Mouse (Mus musculus) lung, postnatal 0 days (tissue): ENCODE measurements around the gene Coq10a. TPM values are rescaled to one million over a fixed set of nuclear protein-coding genes. Genes with fewer than 3 reads are reported as not detected.

ENCODE experiments used
- ATAC-seq: fragments of 200-750 bp; cut with Nextera tagmentation; 2 replicates; pipeline ENCODE4 v1.8.0; 2017; ENCODE audit warnings: moderate library complexity
- DNase-seq: peaks from one replicate; pipeline ENCODE4 v3.0.0-alpha.2; 2016; ENCODE audit warnings: low spot score
- H3K27ac ChIP-seq: fragments of 300-500 bp; sonication (generic); 2 replicates; pipeline ENCODE4 v1.5.1; 2014; ENCODE audit warnings: antibody characterized with exemption, mild to moderate bottlenecking, low read length, mixed read lengths
- H3K27me3 ChIP-seq: fragments of 300-500 bp; sonication (generic); replicated peaks from 2 replicates; pipeline ENCODE4 v1.6.1; 2014; ENCODE audit warnings: low read length, mixed read lengths; ENCODE audit not compliant: insufficient read depth
- H3K36me3 ChIP-seq: fragments of 300-500 bp; sonication (generic); 2 replicates; pipeline ENCODE4 v1.6.1; 2014; ENCODE audit warnings: low read length, mixed read lengths; ENCODE audit not compliant: insufficient read depth
- H3K4me1 ChIP-seq: fragments of 300-500 bp; sonication (generic); 2 replicates; pipeline ENCODE4 v1.6.1; 2014; ENCODE audit warnings: antibody characterized with exemption, low read depth, low read length, mixed read lengths; ENCODE audit not compliant: insufficient read depth
- H3K4me2 ChIP-seq: fragments of 300-500 bp; sonication (generic); replicated peaks from 2 replicates; pipeline ENCODE4 v1.6.1; 2014; ENCODE audit warnings: low read depth, mild to moderate bottlenecking, low read length, moderate library complexity, mixed read lengths
- H3K4me3 ChIP-seq: fragments of 300-500 bp; sonication (generic); 2 replicates; pipeline ENCODE4 v1.5.1; 2014; ENCODE audit warnings: low read depth, low read length
- H3K9ac ChIP-seq: fragments of 300-500 bp; sonication (generic); replicated peaks from 2 replicates; pipeline ENCODE4 v1.6.1; 2014; ENCODE audit warnings: low read depth, mild to moderate bottlenecking
- H3K9me3 ChIP-seq: fragments of 300-500 bp; sonication (generic); 2 replicates; pipeline ENCODE4 v1.6.1; 2016; ENCODE audit warnings: low read length, mixed read lengths
- CTCF ChIP-seq: IDR thresholded peaks from 2 replicates; pipeline ENCODE4 v1.5.1; 2016; ENCODE audit warnings: antibody characterized with exemption, mild to moderate bottlenecking
- EP300 ChIP-seq: IDR thresholded peaks from 2 replicates; pipeline ENCODE4 v1.6.1; 2016; ENCODE audit warnings: antibody characterized with exemption, mild to moderate bottlenecking, control low read depth
- WGBS: fragments of 180-500 bp; shearing (Covaris S2); extraction: QIAGEN DNeasy Blood & Tissue Kit; methylation state at CpG from one replicate; pipeline ENCODE4 v1.1.7; 2014; 5-methylcytosine and 5-hydroxymethylcytosine counted together
- polyA plus RNA-seq: library from polyadenylated mRNA; unstranded; fragments of >200 nt; fragmentation: Nextera tagmentation; extraction: Ambion mirVana; gene quantifications from 2 replicates; pipeline ENCODE4 v1.2.1, GENCODE M21; 2015

Gene Coq10a
- polyA plus RNA-seq, 1 experiment from 2014 or later = 19.9 TPM

- ATAC-seq (peak; percentile 92), DNase-seq (peak; percentile 95)
- 9% methylated on average over 7 of the region's 7 CpGs for WGBS
- no peaks in the 10 kb centered on the region for H3K36me3 ChIP-seq
- peak overlapping the region; percentile 38 for H3K4me2 ChIP-seq
- H3K27me3 ChIP-seq = no peaks in the 10 kb centered on the region
- H3K4me3 ChIP-seq = no peak overlapping the region
- H3K9me3 ChIP-seq = no peaks in the 10 kb centered on the region
- H3K27ac ChIP-seq = peak overlapping the region; percentile 54
- no peak for TF ChIP-seq EP300
- TF ChIP-seq CTCF = no peak
- no peak overlapping the region for H3K9ac ChIP-seq
- no peaks in the 10 kb centered on the region for H3K4me1 ChIP-seq
These were observed 24.1 kb downstream of the Coq10a start for GRCm38 (mm10) chr10:128344568-128345275.

- Histone ChIP-seq H3K4me3 (no peak overlapping the region), H3K9me3 (no peaks in the 10 kb centered on the region), H3K27me3 (no peaks in the 10 kb centered on the region), H3K4me2 (no peak overlapping the region), H3K36me3 (no peaks in the 10 kb centered on the region), H3K4me1 (peaks cover 2% of the 10 kb centered on the region; the same call in 1 of the 2 replicates), H3K27ac (no peak overlapping the region), H3K9ac (no peak overlapping the region)
- no peak for ATAC-seq
- DNase-seq = no peak
- TF ChIP-seq EP300 (no peak), CTCF (no peak)
- 72% methylated on average over 1 of the region's 1 CpGs for WGBS
These were observed 25.4 kb downstream of the Coq10a start for GRCm38 (mm10) chr10:128343436-128343835.

- peak; percentile 58 for TF ChIP-seq CTCF
- TF ChIP-seq EP300 = no peak
- Histone ChIP-seq H3K4me2 (no peak overlapping the region), H3K4me3 (no peak overlapping the region), H3K36me3 (no peaks in the 10 kb centered on the region), H3K9me3 (no peaks in the 10 kb centered on the region), H3K27ac (no peak overlapping the region), H3K27me3 (no peaks in the 10 kb centered on the region), H3K4me1 (peaks cover 5% of the 10 kb centered on the region; the same call in 1 of the 2 replicates), H3K9ac (no peak overlapping the region)
- no peak for ATAC-seq
- peak; percentile 22 for DNase-seq
- 69% methylated on average over 2 of the region's 2 CpGs for WGBS
These were observed 28.5 kb downstream of the Coq10a start for GRCm38 (mm10) chr10:128340257-128340656.

- no peaks in the 10 kb centered on the region for H3K36me3 ChIP-seq
- no peak overlapping the region for H3K27ac ChIP-seq
- DNase-seq = no peak
- no peak for ATAC-seq
- no peak overlapping the region for H3K9ac ChIP-seq
- no peaks in the 10 kb centered on the region for H3K9me3 ChIP-seq
- H3K4me3 ChIP-seq = no peak overlapping the region
- peaks cover 5% of the 10 kb centered on the region; the same call in 1 of the 2 replicates for H3K4me1 ChIP-seq
- no peaks in the 10 kb centered on the region for H3K27me3 ChIP-seq
- TF ChIP-seq EP300 (no peak), CTCF (no peak)
- 56% methylated on average over 2 of the region's 2 CpGs for WGBS
- no peak overlapping the region for H3K4me2 ChIP-seq
These were observed 29.8 kb downstream of the Coq10a start for GRCm38 (mm10) chr10:128338948-128339347.

- H3K4me3 ChIP-seq = peak overlapping the region; percentile 85
- ATAC-seq = no peak
- no peaks in the 10 kb centered on the region for H3K27me3 ChIP-seq
- peak; percentile 36 for DNase-seq
- peak overlapping the region; percentile 92 for H3K27ac ChIP-seq
- H3K9me3 ChIP-seq = no peaks in the 10 kb centered on the region
- H3K4me1 ChIP-seq = peaks cover 5% of the 10 kb centered on the region; the same call in 1 of the 2 replicates
- peak overlapping the region; percentile 89 for H3K4me2 ChIP-seq
- TF ChIP-seq EP300 = no peak
- TF ChIP-seq CTCF = no peak
- no peaks in the 10 kb centered on the region for H3K36me3 ChIP-seq
- peak overlapping the region; percentile 80 for H3K9ac ChIP-seq
- 11% methylated on average over 5 of the region's 5 CpGs for WGBS
These were observed 30.4 kb downstream of the Coq10a start for GRCm38 (mm10) chr10:128338415-128338814.

- H3K9me3 ChIP-seq = no peaks in the 10 kb centered on the region
- H3K4me2 ChIP-seq = peak within 1 kb of the TSS; percentile 89
- H3K4me1 ChIP-seq = peaks cover 5% of the 10 kb centered on the region; the same call in 1 of the 2 replicates
- TF ChIP-seq CTCF (0 out of 2 replicates have a peak, but pooled peaks have one; percentile 0), EP300 (peak; percentile 9; the same call in 1 of the 2 replicates)
- peak within 1 kb of the TSS; percentile 80 for H3K9ac ChIP-seq
- peak within 1 kb of the TSS; percentile 92 for H3K27ac ChIP-seq
- H3K27me3 ChIP-seq = no peaks in the 10 kb centered on the region
- WGBS = under 1% methylated on average over 51 of the region's 61 CpGs
- H3K36me3 ChIP-seq = no peaks in the 10 kb centered on the region
- peak; percentile 98 for ATAC-seq
- DNase-seq = peak; percentile 99
- H3K4me3 ChIP-seq = peak within 1 kb of the TSS; percentile 85
These were observed 31.3 kb downstream of the Coq10a start, which contains the start of gene Cs for GRCm38 (mm10) chr10:128337306-128338181. Cs (plus strand) TSS chr10:128337734.
